Mouse (Mus musculus): ENCODE results near the gene Atxn2. TPM values are rescaled to one million over a fixed set of nuclear protein-coding genes. Genes with fewer than 3 reads are reported as not detected.

Gene Atxn2
- polyA plus RNA-seq, 1 experiment from 2014 or later = 115 TPM

GRCm38 (mm10) chr5:121808202-121808601 is 97.1 kb downstream of the Atxn2 start:
- Histone ChIP-seq H3K36me3 (ENCODE audit: inconsistent target) (peaks cover 26% of the 10 kb centered on the region), H3K27ac (no peak overlapping the region), H3K4me3 (ENCODE audit: inconsistent target) (no peak overlapping the region), H3K79me2 (ENCODE audit: inconsistent target) (no peaks in the 10 kb centered on the region; the same call in 1 of the 2 replicates)
- WGBS (ENCODE audit: missing documents) = 97% methylated on average over 2 of the region's 2 CpGs

GRCm38 (mm10) chr5:121809667-121810224 is 98.6 kb downstream of the Atxn2 start:
- H3K36me3 ChIP-seq (ENCODE audit: inconsistent target) = peaks cover 29% of the 10 kb centered on the region
- 67% methylated on average over 5 of the region's 5 CpGs for WGBS (ENCODE audit: missing documents)
- H3K79me2 ChIP-seq (ENCODE audit: inconsistent target) = no peaks in the 10 kb centered on the region; the same call in 1 of the 2 replicates
- H3K4me3 ChIP-seq (ENCODE audit: inconsistent target) = no peak overlapping the region
- no peak overlapping the region for H3K27ac ChIP-seq

DNA sequence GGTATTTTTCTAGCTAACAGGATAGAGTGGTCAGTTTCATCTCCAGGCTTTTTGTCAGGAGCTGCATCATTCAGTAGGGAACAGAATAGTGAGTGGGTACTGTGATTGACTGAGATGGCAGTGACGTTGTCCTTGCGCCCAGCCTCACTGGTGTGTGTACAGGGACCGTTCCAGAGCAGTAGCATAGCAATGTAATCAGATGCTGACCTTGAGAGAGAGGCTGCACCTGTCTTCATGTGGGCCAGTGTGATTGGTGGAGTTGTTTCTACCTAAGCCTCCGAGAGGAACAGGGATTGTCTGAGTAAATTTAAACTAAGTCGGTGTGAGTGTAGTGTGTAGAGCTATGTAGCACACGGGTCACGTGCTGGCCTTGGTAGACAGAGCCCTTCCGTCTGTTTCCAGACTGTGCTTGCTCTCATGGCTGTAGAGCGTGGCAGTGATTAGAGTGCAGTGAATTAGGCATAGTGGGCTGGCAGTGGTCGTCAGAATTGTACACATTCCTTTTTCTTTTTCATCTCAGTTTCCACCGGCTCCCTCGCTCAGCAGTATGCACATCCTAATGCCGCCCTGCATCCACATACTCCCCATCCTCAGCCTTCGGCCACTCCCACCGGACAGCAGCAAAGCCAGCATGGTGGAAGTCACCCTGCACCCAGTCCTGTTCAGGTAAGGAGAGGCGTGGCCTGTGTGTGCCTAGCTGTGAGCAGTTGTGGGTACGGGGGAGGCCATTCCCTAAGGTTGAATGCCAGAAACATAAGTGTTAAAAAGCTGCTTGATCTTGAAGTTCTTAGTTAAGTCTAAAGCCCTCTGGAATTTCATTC is 99.4 kb downstream of the Atxn2 start:
- H3K36me3 ChIP-seq (ENCODE audit: inconsistent target) = peaks cover 30% of the 10 kb centered on the region
- H3K79me2 ChIP-seq (ENCODE audit: inconsistent target) = no peaks in the 10 kb centered on the region; the same call in 1 of the 2 replicates
- no peak overlapping the region for H3K4me3 ChIP-seq (ENCODE audit: inconsistent target)
- 97% methylated on average over 17 of the region's 17 CpGs for WGBS (ENCODE audit: missing documents)
- no peak overlapping the region for H3K27ac ChIP-seq

DNA sequence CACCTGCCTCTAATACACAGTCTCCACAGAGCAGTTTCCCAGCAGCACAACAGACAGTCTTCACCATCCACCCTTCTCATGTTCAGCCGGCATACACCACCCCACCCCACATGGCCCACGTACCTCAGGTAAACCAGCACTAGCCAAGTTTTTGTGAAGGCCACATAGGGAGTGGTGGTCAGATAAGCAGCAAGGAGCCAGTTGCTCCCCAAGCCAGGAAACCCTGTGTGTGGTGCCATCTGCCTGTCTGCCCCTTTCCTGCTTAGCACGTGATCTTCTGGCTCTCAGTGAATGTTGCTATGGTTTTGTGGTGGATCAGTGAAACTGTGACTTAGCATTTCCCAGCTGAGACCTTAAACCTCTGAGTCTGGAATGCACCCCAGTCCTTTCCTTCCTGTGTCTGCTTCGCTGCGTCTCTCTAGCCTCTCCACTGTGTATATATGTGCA is 100.4 kb downstream of the Atxn2 start:
- H3K36me3 ChIP-seq (ENCODE audit: inconsistent target) = peaks cover 29% of the 10 kb centered on the region

DNA sequence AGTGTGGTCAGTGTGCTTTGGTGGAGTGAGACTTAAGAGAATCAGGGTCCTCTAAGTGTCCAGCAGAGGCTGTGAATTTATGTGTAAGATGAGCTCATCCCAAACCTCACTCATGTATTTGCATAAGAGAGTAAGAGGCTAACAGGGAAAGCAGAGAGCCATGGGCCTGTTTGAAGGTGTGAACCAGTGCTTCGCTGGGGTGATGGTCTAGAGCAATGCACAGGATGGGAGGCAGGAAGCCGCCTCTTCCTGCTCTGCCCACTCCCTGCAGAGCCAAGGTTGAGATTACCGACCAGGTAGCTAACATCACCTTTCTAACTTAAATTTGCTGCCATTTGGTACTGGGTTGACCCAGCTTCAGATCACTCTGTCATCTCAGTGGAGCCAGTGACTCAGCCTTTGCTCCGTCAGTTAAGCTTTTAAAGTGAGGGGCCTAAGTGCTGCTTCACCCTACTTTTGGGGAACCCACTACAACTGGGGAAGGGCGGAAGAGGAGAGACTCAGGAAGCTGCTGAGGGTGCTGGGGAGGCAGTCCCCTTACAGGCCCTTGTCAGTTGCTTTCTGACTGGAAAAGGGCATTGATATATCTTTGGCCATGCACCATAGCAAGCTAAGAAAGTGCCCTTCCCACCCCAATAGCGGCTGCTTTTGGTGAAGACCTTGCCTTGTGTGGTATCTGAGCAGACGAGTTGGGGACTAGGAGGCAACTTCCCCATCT is 101.5 kb downstream of the Atxn2 start:
- H3K79me2 ChIP-seq (ENCODE audit: inconsistent target) = peaks cover 10% of the 10 kb centered on the region; the same call in 1 of the 2 replicates
- peaks cover 40% of the 10 kb centered on the region for H3K36me3 ChIP-seq (ENCODE audit: inconsistent target)
- H3K27ac ChIP-seq = peak overlapping the region; percentile 71
- WGBS (ENCODE audit: missing documents) = 51% methylated on average over 7 of the region's 7 CpGs
- H3K4me3 ChIP-seq (ENCODE audit: inconsistent target) = no peak overlapping the region

More for the DNA sequence above, 100.4 kb downstream of the Atxn2 start:
- no peaks in the 10 kb centered on the region; the same call in 1 of the 2 replicates for H3K79me2 ChIP-seq (ENCODE audit: inconsistent target)
- 8% methylated on average over 5 of the region's 5 CpGs for WGBS (ENCODE audit: missing documents)
- H3K4me3 ChIP-seq (ENCODE audit: inconsistent target) = no peak overlapping the region
- H3K27ac ChIP-seq = peak overlapping the region; percentile 71

- peaks cover 21% of the 10 kb centered on the region; the same call in 1 of the 2 replicates for H3K79me2 ChIP-seq (ENCODE audit: inconsistent target)
- no peak overlapping the region for H3K4me3 ChIP-seq (ENCODE audit: inconsistent target)
- no peak overlapping the region for H3K27ac ChIP-seq
- H3K36me3 ChIP-seq (ENCODE audit: inconsistent target) = peaks cover 51% of the 10 kb centered on the region
- WGBS (ENCODE audit: missing documents) = 96% methylated on average over 10 of the region's 10 CpGs
Measured at GRCm38 (mm10) chr5:121813744-121814143, 102.6 kb downstream of the Atxn2 start.

- peaks cover 34% of the 10 kb centered on the region for H3K79me2 ChIP-seq (ENCODE audit: inconsistent target)
- H3K4me3 ChIP-seq (ENCODE audit: inconsistent target) = no peak overlapping the region
- no peak overlapping the region for H3K27ac ChIP-seq
- peaks cover 58% of the 10 kb centered on the region for H3K36me3 ChIP-seq (ENCODE audit: inconsistent target)
- WGBS (ENCODE audit: missing documents) = 73% methylated on average over 3 of the region's 3 CpGs
Measured at GRCm38 (mm10) chr5:121815067-121815466, 103.9 kb downstream of the Atxn2 start.

GRCm38 (mm10) chr5:121815867-121816380 is 104.8 kb downstream of the Atxn2 start:
- Histone ChIP-seq H3K4me3 (ENCODE audit: inconsistent target) (no peak overlapping the region), H3K36me3 (ENCODE audit: inconsistent target) (peaks cover 58% of the 10 kb centered on the region), H3K27ac (no peak overlapping the region), H3K79me2 (ENCODE audit: inconsistent target) (peaks cover 43% of the 10 kb centered on the region)
- 93% methylated on average over 7 of the region's 8 CpGs for WGBS (ENCODE audit: missing documents)

DNA sequence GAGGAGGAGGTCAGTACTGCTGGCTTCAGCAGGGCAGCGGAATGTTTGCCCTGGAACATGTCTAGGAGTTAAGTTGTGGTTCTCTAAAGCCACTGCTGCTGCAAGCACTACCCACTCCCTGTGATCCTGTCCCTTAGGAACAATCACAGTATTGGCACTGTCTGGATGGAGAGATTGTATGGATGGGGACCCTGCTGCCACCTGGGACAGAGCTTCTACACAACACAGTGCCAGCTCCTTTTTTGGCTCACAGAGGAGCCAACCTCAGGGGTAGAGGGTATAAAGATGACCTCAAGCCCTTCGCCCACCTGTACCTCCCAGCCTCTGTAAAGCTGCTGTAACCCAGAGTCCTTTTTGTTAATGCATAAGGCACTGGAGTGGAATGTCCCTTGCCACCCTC is 105.5 kb downstream of the Atxn2 start:
- Histone ChIP-seq H3K36me3 (ENCODE audit: inconsistent target) (peaks cover 63% of the 10 kb centered on the region), H3K79me2 (ENCODE audit: inconsistent target) (peaks cover 50% of the 10 kb centered on the region), H3K27ac (no peak overlapping the region), H3K4me3 (ENCODE audit: inconsistent target) (no peak overlapping the region)
- WGBS (ENCODE audit: missing documents) = 90% methylated on average over 2 of the region's 2 CpGs

DNA sequence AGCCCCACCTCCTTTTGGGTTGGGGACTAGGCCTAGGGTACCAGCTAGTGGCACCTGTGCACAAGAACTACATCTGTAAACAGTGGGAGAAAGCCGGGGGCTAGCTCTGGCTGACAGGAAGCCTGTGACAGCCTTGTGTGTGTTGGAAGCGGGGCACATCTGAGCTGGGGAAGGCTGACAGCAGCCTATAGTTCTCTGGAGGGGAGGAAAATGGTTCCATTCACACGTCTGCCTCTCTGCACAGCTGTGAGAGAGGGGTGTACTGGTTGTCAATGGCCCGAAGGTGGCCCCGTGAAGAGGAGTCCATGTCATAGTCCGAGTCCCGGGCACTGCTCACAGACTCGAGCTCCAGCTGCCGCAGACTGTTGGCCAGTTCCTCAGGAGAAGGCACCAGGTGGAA is 106.4 kb downstream of the Atxn2 start:
- H3K27ac ChIP-seq = no peak overlapping the region
- H3K79me2 ChIP-seq (ENCODE audit: inconsistent target) = peaks cover 59% of the 10 kb centered on the region
- no peak overlapping the region for H3K4me3 ChIP-seq (ENCODE audit: inconsistent target)
- H3K36me3 ChIP-seq (ENCODE audit: inconsistent target) = peaks cover 65% of the 10 kb centered on the region
- 95% methylated on average over 9 of the region's 9 CpGs for WGBS (ENCODE audit: missing documents)

DNA sequence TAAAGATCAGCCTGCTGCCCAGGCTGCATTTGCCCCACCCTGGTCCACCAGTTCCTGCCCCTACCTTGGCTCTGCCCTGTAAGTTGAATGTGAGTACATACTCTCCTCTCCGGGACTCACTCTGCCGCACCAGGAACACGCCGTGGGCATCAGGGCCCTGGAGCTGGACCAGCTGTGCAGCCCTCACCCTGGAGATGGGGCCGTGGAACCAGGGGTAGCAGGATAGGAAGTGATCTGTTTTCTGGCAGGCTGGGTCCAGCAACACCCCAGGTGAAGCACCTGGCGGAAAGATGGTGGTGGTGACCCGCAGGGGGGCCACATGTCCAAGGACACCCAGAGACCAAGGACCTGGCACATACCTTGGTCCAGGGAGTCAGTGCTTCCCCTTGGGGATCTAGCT is 107.3 kb downstream of the Atxn2 start:
- H3K27ac ChIP-seq = no peak overlapping the region
- WGBS (ENCODE audit: missing documents) = 95% methylated on average over 4 of the region's 7 CpGs
- H3K36me3 ChIP-seq (ENCODE audit: inconsistent target) = peaks cover 73% of the 10 kb centered on the region
- no peak overlapping the region for H3K4me3 ChIP-seq (ENCODE audit: inconsistent target)
- peaks cover 68% of the 10 kb centered on the region for H3K79me2 ChIP-seq (ENCODE audit: inconsistent target)

GRCm38 (mm10) chr5:121818862-121819261 is 107.7 kb downstream of the Atxn2 start:
- peaks cover 71% of the 10 kb centered on the region for H3K36me3 ChIP-seq (ENCODE audit: inconsistent target)
- peaks cover 72% of the 10 kb centered on the region for H3K79me2 ChIP-seq (ENCODE audit: inconsistent target)
- WGBS (ENCODE audit: missing documents) = 100% methylated on average over 1 of the region's 4 CpGs
- H3K4me3 ChIP-seq (ENCODE audit: inconsistent target) = no peak overlapping the region
- no peak overlapping the region for H3K27ac ChIP-seq

DNA sequence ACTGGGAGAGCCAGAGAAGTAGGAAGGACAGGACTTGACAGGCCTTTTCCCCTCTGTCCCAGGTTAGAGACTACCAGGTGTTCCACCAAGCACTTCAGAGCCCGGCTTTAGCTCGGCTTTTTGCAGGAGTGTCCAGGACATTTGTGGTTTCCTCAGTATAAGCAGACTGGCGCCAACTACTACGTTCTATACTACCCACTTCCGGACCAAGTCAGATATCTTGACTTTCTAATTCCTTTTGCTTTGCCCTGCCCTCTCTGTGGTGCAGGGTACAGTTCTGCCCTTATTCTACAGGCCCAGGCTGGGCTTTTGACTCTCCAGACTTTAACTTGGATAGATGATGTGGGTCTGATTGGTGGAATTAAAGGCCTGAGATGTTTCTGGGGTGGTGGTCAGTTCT is 108.4 kb downstream of the Atxn2 start:
- WGBS (ENCODE audit: missing documents) = 16% methylated on average over 5 of the region's 5 CpGs
- Histone ChIP-seq H3K27ac (no peak overlapping the region), H3K36me3 (ENCODE audit: inconsistent target) (peaks cover 64% of the 10 kb centered on the region), H3K79me2 (ENCODE audit: inconsistent target) (peaks cover 79% of the 10 kb centered on the region), H3K4me3 (ENCODE audit: inconsistent target) (no peak overlapping the region)

- Histone ChIP-seq H3K79me2 (ENCODE audit: inconsistent target) (peaks cover 85% of the 10 kb centered on the region), H3K4me3 (ENCODE audit: inconsistent target) (no peak overlapping the region), H3K27ac (no peak overlapping the region), H3K36me3 (ENCODE audit: inconsistent target) (peaks cover 63% of the 10 kb centered on the region)
- WGBS (ENCODE audit: missing documents) = 64% methylated on average over 2 of the region's 2 CpGs
Measured at GRCm38 (mm10) chr5:121820161-121820560, 109.0 kb downstream of the Atxn2 start.
